Mouse (Mus musculus) kidney, postnatal 10 days (tissue): ENCODE data around the gene Efcab8.
A peak's percentile ranks its signal among the peaks of the same experiment; 100 is the strongest.

Source experiments
- DNase-seq: peaks from one replicate; pipeline ENCODE4 v3.0.0; 2021; ENCODE audit warnings: mixed read lengths

Efcab8 gene

GRCm38 (mm10) chr2:153779394-153779981, at the start of gene Efcab8:
TSS of gene Efcab8 (plus strand) at chr2:153779931.
- no peak for DNase-seq

- no peak for DNase-seq
These were observed 45.7 kb upstream of the Efcab8 start for GRCm38 (mm10) chr2:153734033-153734432.

- DNase-seq: peak; percentile 100
These were observed 39.0 kb upstream of the Efcab8 start, which contains the start of gene Mapre1 for GRCm38 (mm10) chr2:153740500-153741436. TSS of gene Mapre1 (plus strand) at chr2:153741274.

GRCm38 (mm10) chr2:153741437-153742065, 38.2 kb upstream of the Efcab8 start:
- DNase-seq: peak; percentile 92

- no peak for DNase-seq
These were observed 31.7 kb upstream of the Efcab8 start for GRCm38 (mm10) chr2:153747994-153748393.

- peak; percentile 17 for DNase-seq
These were observed 29.4 kb upstream of the Efcab8 start for GRCm38 (mm10) chr2:153750363-153750762.

- DNase-seq: no peak
These were observed 17.6 kb upstream of the Efcab8 start for GRCm38 (mm10) chr2:153762121-153762520.

GRCm38 (mm10) chr2:153767484-153767883, 12.2 kb upstream of the Efcab8 start:
- DNase-seq: no peak

- no peak for DNase-seq
These were observed 10.8 kb upstream of the Efcab8 start for GRCm38 (mm10) chr2:153768881-153769280.

GRCm38 (mm10) chr2:153772950-153773349, 6.8 kb upstream of the Efcab8 start:
- no peak for DNase-seq

- DNase-seq: no peak
These were observed 4.3 kb upstream of the Efcab8 start for GRCm38 (mm10) chr2:153775472-153775871.

GRCm38 (mm10) chr2:153778638-153779362, 931 bp upstream of the Efcab8 start:
- peak; percentile 89 for DNase-seq

GRCm38 (mm10) chr2:153781181-153781580, 1.4 kb downstream of the Efcab8 start:
- no peak for DNase-seq

- peak; percentile 58 for DNase-seq
These were observed 4.9 kb downstream of the Efcab8 start for GRCm38 (mm10) chr2:153784668-153785067.

GRCm38 (mm10) chr2:153793366-153793765, 13.6 kb downstream of the Efcab8 start:
- no peak for DNase-seq

GRCm38 (mm10) chr2:153795090-153795489, 15.4 kb downstream of the Efcab8 start:
- DNase-seq: peak; percentile 35

GRCm38 (mm10) chr2:153807464-153807863, 27.7 kb downstream of the Efcab8 start:
- DNase-seq: peak; percentile 68

GRCm38 (mm10) chr2:153808146-153808545, 28.4 kb downstream of the Efcab8 start:
- no peak for DNase-seq

- no peak for DNase-seq
These were observed 29.1 kb downstream of the Efcab8 start for GRCm38 (mm10) chr2:153808841-153809240.

- peak; percentile 16 for DNase-seq
These were observed 30.2 kb downstream of the Efcab8 start for GRCm38 (mm10) chr2:153809921-153810320.

GRCm38 (mm10) chr2:153822005-153822543, 42.3 kb downstream of the Efcab8 start:
- DNase-seq: no peak

- DNase-seq: peak; percentile 42
These were observed 44.9 kb downstream of the Efcab8 start for GRCm38 (mm10) chr2:153824593-153824992.
